Mouse (Mus musculus) kidney, postnatal 0 days (tissue): Measurements from ENCODE around the gene Clybl. TPM values are rescaled to one million over a fixed set of nuclear protein-coding genes. Genes with fewer than 3 reads are reported as not detected.

Experiments used
- ATAC-seq: fragments of 200-750 bp; cut with Nextera tagmentation; replicated peaks from 2 replicates; pipeline ENCODE4 v1.8.0; 2017; ENCODE audit warnings: low read depth, moderate number of reproducible peaks, moderate TSS enrichment, moderate library complexity; ENCODE audit not compliant: low FRiP score
- DNase-seq: peaks from one replicate; pipeline ENCODE4 v3.0.0-alpha.2; 2016; ENCODE audit warnings: low spot score
- H3K27ac ChIP-seq: fragments of 300-500 bp; sonication (generic); 2 replicates; pipeline ENCODE4 v1.5.1; 2014; ENCODE audit warnings: mild to moderate bottlenecking
- H3K27me3 ChIP-seq: fragments of 300-500 bp; sonication (generic); 2 replicates; pipeline ENCODE4 v1.6.1; 2014; ENCODE audit warnings: low read length, mixed read lengths; ENCODE audit not compliant: insufficient read depth
- H3K36me3 ChIP-seq: fragments of 300-500 bp; sonication (generic); 2 replicates; pipeline ENCODE4 v1.6.1; 2014; ENCODE audit warnings: low read length, mixed read lengths; ENCODE audit not compliant: insufficient read depth
- H3K4me1 ChIP-seq: fragments of 300-500 bp; sonication (generic); replicated peaks from 2 replicates; pipeline ENCODE4 v1.6.1; 2014; ENCODE audit warnings: antibody characterized with exemption, low read length, mixed read lengths; ENCODE audit not compliant: insufficient read depth
- H3K4me2 ChIP-seq: fragments of 300-500 bp; sonication (generic); 2 replicates; pipeline ENCODE4 v1.6.1; 2014; ENCODE audit warnings: mild to moderate bottlenecking, low read length, moderate library complexity, mixed read lengths
- H3K4me3 ChIP-seq: fragments of 300-500 bp; sonication (generic); replicated peaks from 2 replicates; pipeline ENCODE4 v1.5.1; 2014; ENCODE audit warnings: low read depth, low read length
- H3K9ac ChIP-seq: fragments of 300-500 bp; sonication (generic); 2 replicates; pipeline ENCODE4 v1.6.1; 2014; ENCODE audit warnings: low read depth, low read length
- H3K9me3 ChIP-seq: fragments of 300-500 bp; sonication (generic); replicated peaks from 2 replicates; pipeline ENCODE4 v1.6.1; 2016; ENCODE audit warnings: low read length, inconsistent platforms, mixed read lengths
- CTCF ChIP-seq: IDR thresholded peaks from 2 replicates; pipeline ENCODE4 v1.5.1; 2016; ENCODE audit warnings: antibody characterized with exemption, low read depth, mild to moderate bottlenecking, moderate library complexity
- WGBS: fragments of 180-500 bp; shearing (Covaris S2); extraction: QIAGEN DNeasy Blood & Tissue Kit; methylation state at CpG from one replicate; pipeline ENCODE4 v1.1.7; 2014; 5-methylcytosine and 5-hydroxymethylcytosine counted together
- polyA plus RNA-seq: library from polyadenylated mRNA; unstranded; fragments of >200 nt; fragmentation: Nextera tagmentation; extraction: Ambion mirVana; gene quantifications from 2 replicates; pipeline ENCODE4 v1.2.1, GENCODE M21; 2015

Clybl gene
- polyA plus RNA-seq, 1 experiment from 2014 or later: 45.7 TPM

DNA sequence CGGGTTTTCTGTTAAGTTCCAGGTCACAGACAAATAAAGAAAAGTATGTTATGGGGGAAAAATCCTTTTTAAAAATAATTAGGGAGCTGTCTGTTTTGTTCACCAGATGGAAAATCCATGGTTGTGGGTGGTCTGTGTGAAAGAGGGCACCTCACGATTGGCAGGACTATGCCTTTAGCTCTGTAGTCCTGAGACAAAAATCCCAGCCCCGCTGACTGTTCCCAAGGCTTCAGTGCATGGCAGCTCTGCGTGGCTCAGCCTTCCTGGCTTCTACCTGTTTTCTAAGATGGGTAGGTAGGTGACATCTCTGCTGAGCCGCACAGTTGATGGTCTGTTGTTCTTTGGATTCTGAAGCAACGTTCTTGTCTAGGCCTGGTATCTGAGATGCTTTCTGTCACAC is 32.6 kb downstream of the Clybl start:
- Histone ChIP-seq H3K4me2 (no peak overlapping the region), H3K27me3 (no peaks in the 10 kb centered on the region), H3K36me3 (no peaks in the 10 kb centered on the region), H3K9ac (no peak overlapping the region), H3K9me3 (no peaks in the 10 kb centered on the region), H3K4me1 (no peaks in the 10 kb centered on the region), H3K4me3 (no peak overlapping the region), H3K27ac (no peak overlapping the region)
- WGBS: 94% methylated on average over 6 of the region's 6 CpGs
- ATAC-seq (no peak), DNase-seq (no peak)
- TF ChIP-seq CTCF: no peak

DNA sequence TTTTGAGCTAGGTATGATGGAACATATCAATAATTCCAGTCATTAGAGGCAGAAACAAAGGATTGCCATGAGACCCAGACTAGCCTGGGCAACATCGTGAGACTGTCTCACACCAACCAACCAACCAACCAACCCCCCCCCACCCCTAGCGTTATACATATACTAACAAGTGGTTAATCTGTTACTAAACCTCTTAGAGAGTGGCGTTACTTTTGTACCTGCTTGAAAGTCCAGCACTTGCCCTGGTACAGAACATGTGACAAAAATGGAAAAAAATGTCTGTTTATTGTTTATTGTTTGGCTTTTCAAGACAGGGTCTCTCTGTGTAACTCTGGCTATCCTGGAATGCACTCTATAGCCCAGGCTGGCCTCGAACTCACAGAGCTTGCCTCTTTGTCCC is 35.7 kb downstream of the Clybl start:
- H3K9me3 ChIP-seq: no peaks in the 10 kb centered on the region
- no peak overlapping the region for H3K9ac ChIP-seq
- H3K36me3 ChIP-seq: no peaks in the 10 kb centered on the region
- DNase-seq (no peak), ATAC-seq (peak; percentile 74; the same call in 1 of the 2 replicates)
- TF ChIP-seq CTCF: no peak
- H3K27me3 ChIP-seq: no peaks in the 10 kb centered on the region
- no peak overlapping the region for H3K4me3 ChIP-seq
- no peak overlapping the region for H3K4me2 ChIP-seq
- no peaks in the 10 kb centered on the region for H3K4me1 ChIP-seq
- no peak overlapping the region for H3K27ac ChIP-seq
- 72% methylated on average over 4 of the region's 4 CpGs for WGBS

DNA sequence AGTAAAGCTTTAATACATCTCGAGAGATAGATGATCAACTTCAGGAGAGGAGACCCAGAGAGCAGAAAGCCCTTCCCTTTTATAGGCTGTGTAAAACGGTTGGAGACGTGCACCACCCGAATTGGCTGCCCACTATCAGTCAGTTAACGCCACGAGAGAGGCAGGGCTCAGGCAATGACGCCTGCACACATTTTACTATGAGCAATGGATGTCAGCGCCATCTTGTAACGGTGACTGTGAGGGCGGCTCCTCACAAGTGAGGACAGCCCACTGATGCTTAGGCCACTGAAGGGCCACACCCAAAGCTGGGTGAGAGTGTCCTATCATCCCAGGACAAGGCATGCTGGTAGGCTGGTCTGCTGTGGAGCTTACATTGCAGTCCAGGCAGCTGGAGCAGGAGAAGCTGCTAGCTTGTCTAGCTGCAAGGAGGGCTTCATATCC is 41.5 kb downstream of the Clybl start:
- TF ChIP-seq CTCF: no peak
- ATAC-seq: peak; percentile 33; the same call in 1 of the 2 replicates
- H3K36me3 ChIP-seq: no peaks in the 10 kb centered on the region
- no peaks in the 10 kb centered on the region for H3K4me1 ChIP-seq
- no peak for DNase-seq
- peaks cover 25% of the 10 kb centered on the region; the same call in 1 of the 2 replicates for H3K27me3 ChIP-seq
- 61% methylated on average over 10 of the region's 10 CpGs for WGBS
- H3K9me3 ChIP-seq: no peaks in the 10 kb centered on the region
- no peak overlapping the region for H3K4me3 ChIP-seq
- H3K4me2 ChIP-seq: no peak overlapping the region
- no peak overlapping the region for H3K9ac ChIP-seq
- no peak overlapping the region for H3K27ac ChIP-seq

DNA sequence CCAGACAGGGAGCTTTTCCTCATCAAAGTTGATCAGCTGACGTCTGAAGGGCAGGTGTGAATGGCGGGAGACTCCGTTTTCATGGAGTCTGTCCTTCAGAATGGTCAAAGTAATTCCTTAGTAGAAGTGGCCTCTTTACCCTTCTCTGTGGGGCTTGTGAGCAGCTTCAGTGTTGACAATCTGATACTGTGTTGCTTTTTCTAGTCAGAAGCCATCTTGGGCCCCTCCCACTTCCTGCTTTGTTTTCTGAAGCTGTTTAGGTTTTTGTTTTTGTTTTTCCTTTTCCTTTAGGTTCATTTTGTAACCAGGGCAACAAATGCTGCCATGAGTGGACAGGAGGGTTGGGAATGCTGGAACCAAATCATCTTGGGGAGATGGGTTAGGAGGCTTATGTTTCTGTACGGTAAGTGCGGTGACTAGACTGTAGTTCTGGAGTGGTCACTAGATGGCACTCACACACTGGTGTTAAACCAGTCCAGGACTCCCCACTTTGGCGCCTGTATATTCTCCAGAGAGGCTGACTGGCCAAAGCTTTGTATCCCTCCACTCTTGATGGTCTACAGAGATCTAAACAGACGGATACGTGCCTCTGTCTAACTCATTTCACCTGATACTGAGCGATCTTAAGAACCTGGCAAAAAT is 42.1 kb downstream of the Clybl start:
- peak; percentile 86 for TF ChIP-seq CTCF
- H3K4me3 ChIP-seq: 0 out of 2 replicates have a peak overlapping the region, but pooled peaks have one; percentile 4
- no peak overlapping the region for H3K27ac ChIP-seq
- DNase-seq (peak; percentile 93), ATAC-seq (peak; percentile 86; the same call in 1 of the 2 replicates)
- H3K9me3 ChIP-seq: no peaks in the 10 kb centered on the region
- H3K4me2 ChIP-seq: peak overlapping the region; percentile 30
- H3K4me1 ChIP-seq: no peaks in the 10 kb centered on the region
- H3K9ac ChIP-seq: no peak overlapping the region
- H3K36me3 ChIP-seq: no peaks in the 10 kb centered on the region
- H3K27me3 ChIP-seq: peaks cover 26% of the 10 kb centered on the region; the same call in 1 of the 2 replicates
- 23% methylated on average over 9 of the region's 9 CpGs for WGBS

DNA sequence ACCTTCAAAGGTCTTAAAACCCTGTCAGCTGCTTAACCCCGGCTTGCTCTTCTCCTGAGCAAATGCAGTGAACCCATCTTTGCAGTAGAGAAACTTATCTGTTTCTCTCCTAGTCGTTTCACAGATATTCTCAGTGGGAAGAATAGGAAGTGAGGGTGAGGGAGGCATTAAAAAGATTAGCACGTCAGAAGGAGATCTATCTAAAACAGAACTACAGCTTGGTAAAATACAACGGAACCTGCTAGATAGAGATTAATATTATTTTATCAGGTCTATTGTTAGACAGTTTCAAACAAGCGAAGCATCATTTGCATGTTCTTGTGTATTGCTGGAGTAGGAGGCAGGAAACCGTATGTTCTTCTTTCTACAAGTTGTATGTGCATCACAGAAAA is 42.6 kb downstream of the Clybl start:
- Histone ChIP-seq H3K4me1 (no peaks in the 10 kb centered on the region), H3K27ac (no peak overlapping the region), H3K4me3 (no peak overlapping the region), H3K4me2 (no peak overlapping the region), H3K27me3 (peaks cover 29% of the 10 kb centered on the region), H3K36me3 (no peaks in the 10 kb centered on the region), H3K9ac (no peak overlapping the region), H3K9me3 (no peaks in the 10 kb centered on the region)
- WGBS: 56% methylated on average over 6 of the region's 6 CpGs
- ATAC-seq (no peak), DNase-seq (no peak)
- TF ChIP-seq CTCF: no peak

DNA sequence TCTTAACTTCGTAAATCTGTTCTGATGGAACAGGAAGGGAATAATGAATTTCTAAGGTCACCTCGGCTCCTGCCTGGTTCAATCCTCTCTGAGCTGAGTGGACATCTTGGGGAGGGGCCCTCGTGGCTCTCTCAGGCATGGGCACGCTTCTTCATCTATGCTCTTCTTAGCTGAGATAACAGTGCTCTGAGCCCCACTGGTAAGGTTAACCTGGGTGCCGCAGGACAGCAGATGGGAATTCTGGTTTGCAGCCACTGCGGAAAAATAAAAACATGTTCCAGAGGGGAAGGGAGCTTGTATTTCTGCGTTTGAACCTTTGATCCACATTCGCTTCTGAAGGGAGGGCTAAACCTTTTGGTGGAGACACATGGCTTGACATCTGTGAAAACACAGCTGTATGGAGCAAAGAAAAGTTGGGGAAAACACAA is 43.0 kb downstream of the Clybl start:
- Histone ChIP-seq H3K4me1 (no peaks in the 10 kb centered on the region), H3K4me3 (no peak overlapping the region), H3K9ac (no peak overlapping the region), H3K4me2 (no peak overlapping the region), H3K27ac (no peak overlapping the region), H3K36me3 (no peaks in the 10 kb centered on the region), H3K9me3 (no peaks in the 10 kb centered on the region), H3K27me3 (peaks cover 33% of the 10 kb centered on the region)
- DNase-seq: no peak
- WGBS: 51% methylated on average over 8 of the region's 8 CpGs
- no peak for TF ChIP-seq CTCF
- no peak for ATAC-seq
